Mouse (Mus musculus): ENCODE measurements around the gene Lamtor5. TPM values are rescaled to one million over a fixed set of nuclear protein-coding genes. Genes with fewer than 3 reads are reported as not detected.

Lamtor5 gene
- 114 and 126 TPM in 2 replicates for total RNA-seq (2014; rRNA removed; ENCODE audit: low replicate concordance)
- polyA plus RNA-seq (2015; fragmentation: Nextera tagmentation; extraction: Ambion mirVana), result 187 and 193 TPM in 2 replicates

DNA sequence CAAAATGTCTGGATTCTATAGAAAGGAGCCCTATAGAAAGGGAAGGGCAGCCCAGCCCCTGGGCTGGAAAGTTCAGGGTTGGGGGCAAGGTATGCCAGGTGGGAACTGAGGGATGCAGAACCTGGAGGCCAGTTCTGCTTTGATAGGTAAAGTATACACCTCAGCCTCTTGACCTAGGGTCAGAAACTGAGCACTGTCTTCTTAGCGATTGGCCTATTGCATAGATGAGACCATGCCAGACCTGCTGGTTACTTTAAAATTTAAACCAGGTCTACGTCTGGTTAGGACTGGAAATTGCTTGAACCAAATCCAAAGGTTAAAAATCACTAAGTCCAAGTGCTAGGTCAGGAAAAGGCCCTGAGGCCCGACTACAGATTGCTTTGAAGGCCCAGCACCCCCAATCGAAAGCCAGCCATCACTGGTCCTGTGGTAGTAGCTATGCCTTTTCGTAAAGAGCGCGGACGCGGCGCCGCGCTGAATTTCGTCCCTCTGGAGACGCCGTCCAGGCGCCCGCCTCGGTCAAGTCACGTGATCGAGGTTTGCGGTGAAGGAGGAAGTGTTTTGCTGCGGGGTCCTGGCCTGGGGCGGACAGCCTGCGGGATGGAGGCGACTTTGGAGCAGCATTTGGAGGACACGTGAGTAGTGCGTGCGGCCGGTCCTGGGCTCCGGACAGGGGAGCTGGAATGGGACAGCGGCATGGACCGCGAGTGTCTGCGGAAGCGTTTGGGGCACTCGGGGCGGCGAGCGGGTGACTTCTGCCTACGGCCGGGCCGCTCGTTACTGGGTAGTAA lies at the start of gene Lamtor5:
TSS of gene Lamtor5 (plus strand) at position 380 of the 791 bp plus-strand sequence.
- 2% methylated on average over 43 of the region's 43 CpGs for WGBS
- peak; percentile 80 for DNase-seq (ENCODE audit: low spot score)
- peak; percentile 77 for ATAC-seq (ENCODE audit: insufficient read depth, low read depth)
- Histone ChIP-seq H3K4me3 (ENCODE audit: low read depth, low read length) (peak within 1 kb of the TSS; percentile 95), H3K4me1 (ENCODE audit: control insufficient read depth, insufficient read depth) (peaks cover 14% of the 10 kb centered on the region), H3K9ac (replicated peaks; ENCODE audit: low read depth, low read length) (peak within 1 kb of the TSS; percentile 90), H3K27me3 (ENCODE audit: control insufficient read depth, insufficient read depth, low read length) (no peaks in the 10 kb centered on the region), H3K9me3 (replicated peaks; ENCODE audit: control insufficient read depth, low read length) (no peaks in the 10 kb centered on the region), H3K4me2 (ENCODE audit: low read depth, low read length) (peak within 1 kb of the TSS; percentile 75), H3K36me3 (replicated peaks; ENCODE audit: control insufficient read depth, insufficient read depth, low read length) (peaks cover 17% of the 10 kb centered on the region), H3K27ac (ENCODE audit: low read depth) (peak within 1 kb of the TSS; percentile 2; the same call in 1 of the 2 replicates)
- no peak for TF ChIP-seq CTCF (IDR thresholded peaks at IDR 0.05; ENCODE audit: low read depth)
- 0 out of 2 replicates have a peak, but pooled peaks have one; percentile 34 for TF ChIP-seq EP300 (IDR thresholded peaks at IDR 0.05; ENCODE audit: low read depth)

DNA sequence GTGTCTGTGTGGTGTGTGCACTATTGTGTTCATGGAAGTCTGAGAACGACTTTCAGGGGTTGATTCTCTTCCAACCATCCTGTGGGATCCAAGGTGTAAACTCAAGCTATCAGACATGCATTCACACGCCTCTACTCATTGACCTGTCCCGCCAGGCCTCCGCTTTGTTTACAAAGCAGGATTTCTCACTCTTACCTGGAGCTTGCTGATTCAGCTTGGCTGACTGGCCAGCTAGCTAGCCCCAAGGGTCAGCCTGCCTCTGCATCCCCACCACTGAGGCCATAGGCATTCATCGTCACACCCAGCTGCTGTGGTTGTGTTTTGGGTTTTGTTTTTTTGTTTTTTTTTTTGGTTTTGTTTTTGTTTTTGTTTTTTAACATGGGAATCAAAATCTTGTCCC lies 49.4 kb upstream of the Lamtor5 start:
- peaks cover 7% of the 10 kb centered on the region; the same call in 1 of the 2 replicates for H3K27me3 ChIP-seq (ENCODE audit: control insufficient read depth, insufficient read depth, low read length)
- TF ChIP-seq CTCF (IDR thresholded peaks at IDR 0.05; ENCODE audit: low read depth) (no peak), EP300 (IDR thresholded peaks at IDR 0.05; ENCODE audit: low read depth) (no peak)
- WGBS, result 77% methylated on average over 5 of the region's 5 CpGs

DNA sequence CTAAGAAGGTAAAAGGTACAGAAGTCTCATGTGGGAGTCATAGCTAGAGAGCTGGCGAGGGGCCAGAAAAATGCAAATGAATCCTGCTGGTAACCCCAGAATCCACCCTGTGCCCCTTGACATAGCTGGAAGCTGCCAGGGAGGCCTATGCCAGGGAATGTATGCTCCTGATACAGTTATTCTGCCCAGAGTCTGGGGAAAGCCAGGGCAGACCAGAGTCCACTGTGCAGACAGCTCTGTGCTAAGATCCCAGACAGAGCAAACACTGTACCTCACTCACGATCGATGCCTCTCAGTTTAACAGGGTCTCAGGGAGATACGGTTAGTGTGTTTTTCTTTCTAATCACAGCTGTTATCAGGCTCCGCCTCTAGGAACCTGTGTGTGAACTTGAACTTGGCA lies 48.8 kb upstream of the Lamtor5 start:
- TF ChIP-seq CTCF (IDR thresholded peaks at IDR 0.05; ENCODE audit: low read depth), result no peak
- TF ChIP-seq EP300 (IDR thresholded peaks at IDR 0.05; ENCODE audit: low read depth), result no peak
- no peak for ATAC-seq (ENCODE audit: insufficient read depth, low read depth)

More for the DNA sequence above, 49.4 kb upstream of the Lamtor5 start:
- Histone ChIP-seq H3K4me2 (ENCODE audit: low read depth, low read length) (no peak overlapping the region), H3K27ac (ENCODE audit: low read depth) (no peak overlapping the region), H3K36me3 (replicated peaks; ENCODE audit: control insufficient read depth, insufficient read depth, low read length) (no peaks in the 10 kb centered on the region), H3K4me1 (ENCODE audit: control insufficient read depth, insufficient read depth) (no peaks in the 10 kb centered on the region; the same call in 1 of the 2 replicates), H3K9me3 (replicated peaks; ENCODE audit: control insufficient read depth, low read length) (peaks cover 2% of the 10 kb centered on the region; the same call in 1 of the 2 replicates), H3K9ac (replicated peaks; ENCODE audit: low read depth, low read length) (no peak overlapping the region), H3K4me3 (ENCODE audit: low read depth, low read length) (no peak overlapping the region)
- ATAC-seq (ENCODE audit: insufficient read depth, low read depth), result no peak
- DNase-seq (ENCODE audit: low spot score), result no peak

DNA sequence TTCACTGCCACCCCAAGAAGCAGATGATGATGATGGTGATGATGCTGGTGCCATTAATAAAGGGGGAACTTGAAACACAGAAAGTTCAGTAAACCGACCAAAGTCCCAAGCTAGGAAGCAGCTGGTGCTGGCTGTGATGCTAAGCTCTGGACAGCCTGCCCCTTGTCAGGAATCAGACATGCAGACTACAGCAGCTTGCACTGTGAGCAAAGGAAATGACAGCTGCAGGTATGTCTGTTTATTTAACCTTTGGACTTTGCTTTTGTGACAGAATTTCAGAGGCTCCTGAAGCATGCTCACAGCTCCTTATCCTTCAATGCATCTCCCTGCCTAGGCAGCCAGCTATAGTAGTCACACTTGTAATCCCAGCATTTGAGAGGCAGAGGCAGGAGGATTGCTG lies 48.1 kb upstream of the Lamtor5 start, which contains the start of gene A630076J17Rik:
TSS of gene A630076J17Rik (plus strand) at position 88 of the 400 bp plus-strand sequence.
- Histone ChIP-seq H3K36me3 (replicated peaks; ENCODE audit: control insufficient read depth, insufficient read depth, low read length) (no peaks in the 10 kb centered on the region), H3K9me3 (replicated peaks; ENCODE audit: control insufficient read depth, low read length) (no peaks in the 10 kb centered on the region), H3K4me3 (ENCODE audit: low read depth, low read length) (no peak within 1 kb of the TSS), H3K27me3 (ENCODE audit: control insufficient read depth, insufficient read depth, low read length) (peaks cover 7% of the 10 kb centered on the region; the same call in 1 of the 2 replicates), H3K9ac (replicated peaks; ENCODE audit: low read depth, low read length) (no peak within 1 kb of the TSS), H3K4me2 (ENCODE audit: low read depth, low read length) (no peak within 1 kb of the TSS), H3K27ac (ENCODE audit: low read depth) (no peak within 1 kb of the TSS), H3K4me1 (ENCODE audit: control insufficient read depth, insufficient read depth) (no peaks in the 10 kb centered on the region; the same call in 1 of the 2 replicates)
- ATAC-seq (ENCODE audit: insufficient read depth, low read depth), result no peak
- WGBS, result 40% methylated on average over 1 of the region's 1 CpGs
- no peak for TF ChIP-seq CTCF (IDR thresholded peaks at IDR 0.05; ENCODE audit: low read depth)
- TF ChIP-seq EP300 (IDR thresholded peaks at IDR 0.05; ENCODE audit: low read depth), result no peak
- no peak for DNase-seq (ENCODE audit: low spot score)

More for the DNA sequence above, 48.8 kb upstream of the Lamtor5 start:
- Histone ChIP-seq H3K27ac (ENCODE audit: low read depth) (no peak overlapping the region), H3K27me3 (ENCODE audit: control insufficient read depth, insufficient read depth, low read length) (peaks cover 7% of the 10 kb centered on the region; the same call in 1 of the 2 replicates), H3K4me3 (ENCODE audit: low read depth, low read length) (no peak overlapping the region), H3K36me3 (replicated peaks; ENCODE audit: control insufficient read depth, insufficient read depth, low read length) (no peaks in the 10 kb centered on the region), H3K4me2 (ENCODE audit: low read depth, low read length) (no peak overlapping the region), H3K4me1 (ENCODE audit: control insufficient read depth, insufficient read depth) (no peaks in the 10 kb centered on the region; the same call in 1 of the 2 replicates), H3K9ac (replicated peaks; ENCODE audit: low read depth, low read length) (no peak overlapping the region), H3K9me3 (replicated peaks; ENCODE audit: control insufficient read depth, low read length) (no peaks in the 10 kb centered on the region)
- no peak for DNase-seq (ENCODE audit: low spot score)
- 36% methylated on average over 5 of the region's 5 CpGs for WGBS

DNA sequence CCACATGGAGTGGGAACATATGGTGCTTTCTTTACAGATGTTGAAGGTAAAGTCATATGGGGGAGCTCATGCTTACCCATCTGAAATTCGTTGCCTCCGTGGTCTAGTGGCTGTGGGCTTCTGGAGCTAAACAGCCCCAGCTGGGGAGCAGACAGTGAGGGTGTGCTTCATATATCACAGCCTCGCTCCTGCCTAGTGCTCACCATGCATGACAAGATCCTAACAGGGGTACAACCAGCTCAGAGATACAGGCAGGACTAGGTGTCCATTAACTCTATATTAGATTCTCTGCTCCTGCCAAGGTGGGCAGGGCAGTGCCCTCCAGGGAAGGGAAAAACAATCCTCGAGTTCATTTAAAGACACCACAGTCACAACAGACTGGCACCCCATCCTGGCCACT lies 47.5 kb upstream of the Lamtor5 start:
- Histone ChIP-seq H3K27me3 (ENCODE audit: control insufficient read depth, insufficient read depth, low read length) (peaks cover 7% of the 10 kb centered on the region; the same call in 1 of the 2 replicates), H3K9ac (replicated peaks; ENCODE audit: low read depth, low read length) (no peak overlapping the region), H3K4me3 (ENCODE audit: low read depth, low read length) (no peak overlapping the region), H3K4me2 (ENCODE audit: low read depth, low read length) (no peak overlapping the region), H3K4me1 (ENCODE audit: control insufficient read depth, insufficient read depth) (no peaks in the 10 kb centered on the region; the same call in 1 of the 2 replicates), H3K27ac (ENCODE audit: low read depth) (no peak overlapping the region), H3K36me3 (replicated peaks; ENCODE audit: control insufficient read depth, insufficient read depth, low read length) (no peaks in the 10 kb centered on the region), H3K9me3 (replicated peaks; ENCODE audit: control insufficient read depth, low read length) (no peaks in the 10 kb centered on the region)
- DNase-seq (ENCODE audit: low spot score), result no peak
- TF ChIP-seq CTCF (IDR thresholded peaks at IDR 0.05; ENCODE audit: low read depth) (no peak), EP300 (IDR thresholded peaks at IDR 0.05; ENCODE audit: low read depth) (no peak)
- ATAC-seq (ENCODE audit: insufficient read depth, low read depth), result no peak
- WGBS, result 66% methylated on average over 4 of the region's 4 CpGs
